Mouse (Mus musculus) stomach, embryonic 15.5 days (tissue): ENCODE measurements around the gene Gm10645. TPM values are rescaled to one million over a fixed set of nuclear protein-coding genes. Genes with fewer than 3 reads are reported as not detected.

Experiments
- ATAC-seq: fragments of 200-750 bp; cut with Nextera tagmentation; 2 replicates; pipeline ENCODE4 v1.8.0; 2017; ENCODE audit warnings: low read depth, moderate number of reproducible peaks, moderate TSS enrichment; ENCODE audit not compliant: insufficient read depth, low FRiP score
- H3K27ac ChIP-seq: fragments of 300-500 bp; sonication (generic); 2 replicates; pipeline ENCODE4 v1.5.1; 2015; ENCODE audit warnings: mild to moderate bottlenecking, inconsistent platforms
- H3K27me3 ChIP-seq: fragments of 300-500 bp; sonication (generic); replicated peaks from 2 replicates; pipeline ENCODE4 v1.6.1; 2015; ENCODE audit warnings: inconsistent platforms
- H3K36me3 ChIP-seq: fragments of 300-500 bp; sonication (generic); 2 replicates; pipeline ENCODE4 v1.6.1; 2015; ENCODE audit warnings: inconsistent platforms
- H3K4me1 ChIP-seq: fragments of 300-500 bp; sonication (generic); 2 replicates; pipeline ENCODE4 v1.6.1; 2015; ENCODE audit warnings: inconsistent platforms
- H3K4me2 ChIP-seq: fragments of 300-500 bp; sonication (generic); 2 replicates; pipeline ENCODE4 v1.6.1; 2015; ENCODE audit warnings: mild to moderate bottlenecking, inconsistent platforms
- H3K4me3 ChIP-seq: fragments of 300-500 bp; sonication (generic); replicated peaks from 2 replicates; pipeline ENCODE4 v1.5.1; 2015; ENCODE audit warnings: inconsistent platforms
- H3K9ac ChIP-seq: fragments of 300-500 bp; sonication (generic); 2 replicates; pipeline ENCODE4 v1.6.1; 2015; ENCODE audit warnings: inconsistent platforms
- H3K9me3 ChIP-seq: fragments of 300-500 bp; sonication (generic); 2 replicates; pipeline ENCODE4 v1.6.1; 2016; ENCODE audit warnings: inconsistent platforms
- WGBS: fragments of 180-500 bp; shearing (Covaris S2); methylation state at CpG from one replicate; pipeline ENCODE4 v1.1.7; 2015; 5-methylcytosine and 5-hydroxymethylcytosine counted together
- polyA plus RNA-seq: library from polyadenylated mRNA; unstranded; fragments of >200 nt; fragmentation: Nextera tagmentation; extraction: Ambion mirVana; gene quantifications from 2 replicates; pipeline ENCODE4 v1.2.1, GENCODE M21; 2015

The Gm10645 gene
- polyA plus RNA-seq, 1 experiment from 2014 or later, result 3.1 TPM

DNA sequence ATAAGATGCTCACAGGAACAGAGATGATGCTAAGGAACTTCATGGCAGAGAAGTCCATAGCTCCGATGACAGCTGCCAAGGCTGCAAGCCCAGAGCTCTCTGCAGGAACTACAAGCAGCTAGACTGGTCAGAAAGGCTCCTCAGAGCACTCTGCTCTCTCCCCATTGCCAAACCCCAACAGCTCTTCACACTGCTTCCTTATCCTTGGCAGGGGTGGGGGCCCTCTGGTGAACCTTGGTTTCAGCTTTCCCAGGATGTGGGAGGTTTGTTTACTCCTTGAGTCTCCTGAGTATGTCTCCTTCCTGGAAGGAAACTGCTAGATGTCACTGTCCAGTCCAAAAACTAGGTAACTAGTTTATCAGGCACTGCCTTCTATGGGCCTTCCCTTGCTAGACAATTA lies 25.9 kb downstream of the Gm10645 start:
- peak overlapping the region; percentile 8; the same call in 1 of the 2 replicates for H3K27ac ChIP-seq
- no peaks in the 10 kb centered on the region for H3K36me3 ChIP-seq
- H3K4me3 ChIP-seq, result no peak overlapping the region
- 0 out of 2 replicates have a peak, but pooled peaks cover 5% of the 10 kb centered on the region for H3K4me1 ChIP-seq
- H3K9me3 ChIP-seq, result no peaks in the 10 kb centered on the region
- H3K4me2 ChIP-seq, result no peak overlapping the region
- no peak; the same call in 1 of the 2 replicates for ATAC-seq
- WGBS, result 82% methylated on average over 1 of the region's 1 CpGs
- H3K9ac ChIP-seq, result no peak overlapping the region
- H3K27me3 ChIP-seq, result no peaks in the 10 kb centered on the region

DNA sequence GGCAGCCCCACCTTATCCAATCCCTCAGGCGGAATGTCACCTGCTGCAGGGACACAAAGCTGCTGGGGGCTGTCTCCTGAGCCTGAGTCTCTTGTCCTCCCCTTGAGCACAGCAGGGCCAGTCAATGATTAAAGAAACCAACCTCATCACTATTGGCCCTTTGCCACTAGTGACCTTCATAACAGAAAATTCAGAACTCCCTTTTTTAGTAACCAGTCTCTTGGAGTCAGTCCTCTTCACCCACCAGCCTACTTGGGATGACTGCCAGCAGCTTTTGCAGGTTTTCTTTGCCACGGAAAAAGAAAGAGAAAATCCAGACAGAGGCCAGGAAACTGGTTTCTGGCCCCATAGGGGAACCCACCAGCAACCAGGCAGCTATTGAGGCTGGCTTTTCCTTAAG lies 30.9 kb downstream of the Gm10645 start:
- no peak overlapping the region for H3K9ac ChIP-seq
- no peaks in the 10 kb centered on the region for H3K27me3 ChIP-seq
- 0 out of 2 replicates have a peak, but pooled peaks cover 3% of the 10 kb centered on the region for H3K4me1 ChIP-seq
- no peak for ATAC-seq
- no peaks in the 10 kb centered on the region for H3K36me3 ChIP-seq
- WGBS, result 49% methylated on average over 2 of the region's 2 CpGs
- H3K27ac ChIP-seq, result peak overlapping the region; percentile 17; the same call in 1 of the 2 replicates
- no peak overlapping the region for H3K4me2 ChIP-seq
- H3K4me3 ChIP-seq, result no peak overlapping the region
- H3K9me3 ChIP-seq, result no peaks in the 10 kb centered on the region

Other genes starting within 250 kb of the Gm10645 start
- gene Tbc1d9, start 818 bp downstream of the Gm10645 start, polyA plus RNA-seq, result 3.0 and 3.8 TPM in 2 replicates
- not detected in 2 replicates for gene Ucp1, start 124.2 kb upstream of the Gm10645 start, polyA plus RNA-seq
- gene Elmod2, start 166.3 kb upstream of the Gm10645 start, polyA plus RNA-seq, result 14.4 and 14.7 TPM in 2 replicates
- not detected in 2 replicates for gene Mgat4d, start 182.3 kb upstream of the Gm10645 start, polyA plus RNA-seq
- gene Clgn, start 223.7 kb upstream of the Gm10645 start, polyA plus RNA-seq, result 0.41 and 0.52 TPM in 2 replicates